Mouse (Mus musculus): Measurements from ENCODE around the gene Wnk1. TPM values are rescaled to one million over a fixed set of nuclear protein-coding genes. Genes with fewer than 3 reads are reported as not detected.

The Wnk1 gene
- polyA plus RNA-seq, 1 experiment, result 252 TPM

DNA sequence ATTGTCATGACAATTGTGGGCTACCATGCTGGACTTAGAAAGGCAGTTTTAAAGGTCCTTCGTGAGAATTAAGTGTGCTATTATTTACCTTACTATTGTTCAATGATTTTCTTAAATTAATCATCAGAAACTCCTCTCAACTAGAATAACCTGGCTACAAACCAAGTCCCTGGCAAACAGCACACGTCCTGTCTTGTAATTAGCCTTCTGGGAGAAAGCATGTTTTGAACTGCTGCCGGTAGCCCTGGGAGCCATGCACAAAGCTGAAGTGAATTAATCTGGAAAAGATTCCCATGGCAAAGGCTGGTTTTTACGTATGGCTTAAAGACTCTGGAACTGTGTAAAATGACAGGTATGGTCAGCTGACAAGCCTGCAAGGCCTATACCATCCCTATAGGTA is 6.9 kb upstream of the Wnk1 start:
- H3K4me3 ChIP-seq (ENCODE audit: insufficient read depth, low read length), result no peak overlapping the region
- no peaks in the 10 kb centered on the region for H3K4me1 ChIP-seq (ENCODE audit: control insufficient read depth, insufficient read depth, low read length)
- no peak for TF ChIP-seq CTCF (IDR thresholded peaks at IDR 0.05; ENCODE audit: borderline replicate concordance, insufficient read depth, low read length)
- TF ChIP-seq POLR2A (IDR thresholded peaks at IDR 0.05; ENCODE audit: low read depth, low read length), result no peak
- no peak overlapping the region for H3K27ac ChIP-seq (ENCODE audit: insufficient read depth, low read length)

DNA sequence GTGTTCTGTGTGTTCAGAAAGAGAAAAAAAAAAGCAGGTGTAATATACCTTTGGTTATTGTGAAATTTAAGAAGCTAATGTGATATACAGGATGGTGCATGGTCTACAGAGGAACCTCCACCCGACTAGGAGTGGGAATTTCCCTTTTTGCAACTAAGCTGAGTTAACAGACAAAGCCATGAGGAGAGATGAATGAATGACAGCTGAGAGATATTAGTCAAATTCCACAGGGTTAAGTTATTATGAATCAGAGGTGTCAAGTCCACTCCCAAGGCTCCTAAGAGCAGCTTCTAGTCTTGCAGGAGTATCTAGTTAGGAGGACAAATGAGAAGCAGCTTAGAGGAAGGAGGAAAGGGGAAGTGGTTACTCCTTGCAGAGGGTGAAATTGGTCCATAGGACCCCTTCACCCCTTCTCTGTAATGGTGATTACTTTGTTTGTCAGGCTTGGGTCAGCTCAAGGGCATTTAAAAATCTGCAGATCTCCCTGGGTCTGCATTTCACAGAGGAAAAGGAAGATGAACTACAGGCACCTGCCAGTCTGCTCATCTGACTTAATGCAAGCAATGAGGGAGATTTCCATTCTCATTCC is 4.3 kb upstream of the Wnk1 start:
- Histone ChIP-seq H3K4me3 (ENCODE audit: insufficient read depth, low read length) (no peak overlapping the region), H3K4me1 (ENCODE audit: control insufficient read depth, insufficient read depth, low read length) (no peaks in the 10 kb centered on the region), H3K27ac (ENCODE audit: insufficient read depth, low read length) (no peak overlapping the region)
- no peak for TF ChIP-seq CTCF (IDR thresholded peaks at IDR 0.05; ENCODE audit: borderline replicate concordance, insufficient read depth, low read length)
- no peak for TF ChIP-seq POLR2A (IDR thresholded peaks at IDR 0.05; ENCODE audit: low read depth, low read length)

DNA sequence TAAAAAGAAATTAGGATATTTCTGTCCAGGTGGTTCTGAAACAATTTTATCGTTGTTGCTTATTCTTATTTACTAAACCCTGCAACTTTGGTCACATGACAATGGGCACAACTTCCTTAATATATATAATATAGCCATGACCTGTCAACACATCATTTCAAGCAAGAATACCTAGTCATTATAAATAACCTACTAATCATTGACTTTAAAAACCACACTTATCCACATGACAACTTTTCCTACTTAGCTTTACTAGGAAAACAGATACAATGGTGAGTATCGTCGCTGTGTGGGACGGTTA is 2.0 kb upstream of the Wnk1 start:
- TF ChIP-seq CTCF (IDR thresholded peaks at IDR 0.05; ENCODE audit: borderline replicate concordance, insufficient read depth, low read length) (no peak), POLR2A (IDR thresholded peaks at IDR 0.05; ENCODE audit: low read depth, low read length) (no peak)
- Histone ChIP-seq H3K4me1 (ENCODE audit: control insufficient read depth, insufficient read depth, low read length) (no peaks in the 10 kb centered on the region), H3K4me3 (ENCODE audit: insufficient read depth, low read length) (no peak overlapping the region), H3K27ac (ENCODE audit: insufficient read depth, low read length) (no peak overlapping the region)

- Histone ChIP-seq H3K4me1 (ENCODE audit: control insufficient read depth, insufficient read depth, low read length) (no peaks in the 10 kb centered on the region), H3K4me3 (ENCODE audit: insufficient read depth, low read length) (peak overlapping the region; percentile 65), H3K27ac (ENCODE audit: insufficient read depth, low read length) (peak overlapping the region; percentile 88)
- TF ChIP-seq POLR2A (IDR thresholded peaks at IDR 0.05; ENCODE audit: low read depth, low read length) (peak; percentile 59; the same call in 1 of the 2 replicates), CTCF (IDR thresholded peaks at IDR 0.05; ENCODE audit: borderline replicate concordance, insufficient read depth, low read length) (no peak)
These were observed 1.4 kb upstream of the Wnk1 start for GRCm38 (mm10) chr6:120039668-120040556.

- Histone ChIP-seq H3K4me3 (ENCODE audit: insufficient read depth, low read length) (peak overlapping the region; percentile 65), H3K27ac (ENCODE audit: insufficient read depth, low read length) (peak overlapping the region; percentile 88), H3K4me1 (ENCODE audit: control insufficient read depth, insufficient read depth, low read length) (no peaks in the 10 kb centered on the region)
- TF ChIP-seq CTCF (IDR thresholded peaks at IDR 0.05; ENCODE audit: borderline replicate concordance, insufficient read depth, low read length), result no peak
- TF ChIP-seq POLR2A (IDR thresholded peaks at IDR 0.05; ENCODE audit: low read depth, low read length), result no peak
These were observed 738 bp upstream of the Wnk1 start for GRCm38 (mm10) chr6:120039256-120039563.

DNA sequence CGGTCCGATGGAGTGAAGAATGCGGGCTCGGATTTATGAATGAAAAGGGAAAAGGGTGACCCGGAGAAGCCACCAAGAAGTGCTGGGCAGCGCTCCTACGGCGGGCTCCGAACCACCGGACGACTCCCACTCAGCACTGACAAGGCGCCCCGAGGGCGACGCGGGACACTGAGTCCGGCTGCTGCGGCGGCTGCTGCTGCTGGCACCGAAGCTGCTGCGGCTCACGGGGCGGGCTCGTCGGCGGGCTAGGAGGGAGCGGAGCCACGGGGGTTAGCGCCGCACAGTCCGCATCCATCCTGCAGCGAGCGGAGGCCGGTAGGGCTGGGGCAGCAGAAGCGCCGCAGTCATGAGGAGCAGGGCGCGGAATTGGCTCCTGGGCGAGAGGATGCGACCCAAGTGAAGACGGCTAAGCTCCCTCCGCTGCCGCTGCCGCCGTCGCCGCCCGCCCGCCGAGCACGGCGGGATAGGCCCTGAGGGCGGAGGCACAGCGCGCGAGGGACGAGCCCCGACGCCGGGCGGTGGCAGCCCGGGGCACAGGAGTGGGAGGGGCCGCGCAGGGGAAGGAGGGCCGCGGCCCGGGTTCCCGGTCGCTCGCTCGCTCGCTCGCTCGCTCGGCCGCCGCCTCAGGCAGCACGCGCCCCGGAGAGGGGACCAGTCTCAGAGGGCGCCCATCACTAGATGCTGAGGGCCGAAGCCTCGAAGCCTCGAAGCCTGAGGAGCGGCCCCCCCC is 671 bp downstream of the Wnk1 start:
- no peaks in the 10 kb centered on the region for H3K4me1 ChIP-seq (ENCODE audit: control insufficient read depth, insufficient read depth, low read length)
- H3K4me3 ChIP-seq (ENCODE audit: insufficient read depth, low read length), result peak overlapping the region; percentile 73
- TF ChIP-seq CTCF (IDR thresholded peaks at IDR 0.05; ENCODE audit: borderline replicate concordance, insufficient read depth, low read length) (no peak), POLR2A (IDR thresholded peaks at IDR 0.05; ENCODE audit: low read depth, low read length) (peak; percentile 52)
- peak overlapping the region; percentile 60 for H3K27ac ChIP-seq (ENCODE audit: insufficient read depth, low read length)

DNA sequence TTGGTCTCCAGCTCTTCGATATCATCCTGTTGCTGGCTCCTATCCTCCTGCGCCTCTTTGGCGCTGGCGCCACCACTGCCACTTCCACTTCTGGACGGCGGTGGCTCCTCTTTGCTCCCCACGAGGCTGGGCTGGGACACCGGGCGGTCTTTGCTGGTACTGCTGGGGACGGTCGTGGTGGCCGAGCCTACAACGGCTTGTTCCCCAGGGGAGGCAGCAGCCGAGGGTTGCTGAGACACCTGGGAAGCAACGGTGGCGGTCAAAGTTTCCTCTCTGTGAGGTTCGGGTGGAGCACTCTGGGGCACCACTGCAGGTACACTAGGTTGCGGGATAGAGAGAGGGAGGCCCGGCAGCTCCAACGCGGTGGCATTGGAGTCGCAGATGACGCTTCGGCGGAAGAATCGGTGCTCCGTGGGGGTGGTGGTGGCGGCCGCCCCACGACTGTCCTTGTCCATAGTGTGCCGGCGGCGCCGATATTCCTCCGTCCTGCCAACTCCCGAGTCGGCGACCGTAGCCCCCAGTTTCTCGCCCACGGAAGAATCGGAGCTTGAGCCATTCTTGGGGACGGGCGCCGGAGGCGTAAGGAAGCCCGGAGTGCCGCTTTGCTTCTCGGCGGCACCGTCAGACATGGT is 1.4 kb downstream of the Wnk1 start:
- peak overlapping the region; percentile 73 for H3K4me3 ChIP-seq (ENCODE audit: insufficient read depth, low read length)
- peak overlapping the region; percentile 60; the same call in 1 of the 2 replicates for H3K27ac ChIP-seq (ENCODE audit: insufficient read depth, low read length)
- no peaks in the 10 kb centered on the region for H3K4me1 ChIP-seq (ENCODE audit: control insufficient read depth, insufficient read depth, low read length)
- TF ChIP-seq POLR2A (IDR thresholded peaks at IDR 0.05; ENCODE audit: low read depth, low read length), result no peak
- no peak for TF ChIP-seq CTCF (IDR thresholded peaks at IDR 0.05; ENCODE audit: borderline replicate concordance, insufficient read depth, low read length)

GRCm38 (mm10) chr6:120024577-120024976 is 13.9 kb downstream of the Wnk1 start:
- no peak for TF ChIP-seq CTCF (IDR thresholded peaks at IDR 0.05; ENCODE audit: borderline replicate concordance, insufficient read depth, low read length)
- TF ChIP-seq POLR2A (IDR thresholded peaks at IDR 0.05; ENCODE audit: low read depth, low read length), result no peak
- H3K4me1 ChIP-seq (ENCODE audit: control insufficient read depth, insufficient read depth, low read length), result peaks cover 8% of the 10 kb centered on the region; the same call in 1 of the 2 replicates
- no peak overlapping the region for H3K4me3 ChIP-seq (ENCODE audit: insufficient read depth, low read length)

DNA sequence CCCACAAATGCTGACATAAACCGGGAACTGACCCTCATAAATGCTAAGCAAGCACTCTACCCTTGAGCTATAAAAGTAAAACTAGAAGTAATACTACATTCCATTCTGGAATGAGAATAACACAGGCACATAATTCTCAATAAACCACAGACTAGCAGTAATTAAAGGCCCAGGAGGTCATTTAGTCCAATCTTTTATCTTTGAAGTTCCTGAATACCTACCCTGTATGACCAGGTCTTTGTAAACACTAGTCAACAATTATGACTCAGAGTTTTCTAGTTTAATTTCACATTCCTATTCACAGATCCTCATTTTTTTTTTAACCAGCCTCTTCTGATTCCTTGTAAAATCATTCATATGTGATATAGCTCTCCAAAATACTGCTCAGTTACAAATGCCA is 14.7 kb downstream of the Wnk1 start:
- TF ChIP-seq POLR2A (IDR thresholded peaks at IDR 0.05; ENCODE audit: low read depth, low read length) (no peak), CTCF (IDR thresholded peaks at IDR 0.05; ENCODE audit: borderline replicate concordance, insufficient read depth, low read length) (no peak)
- Histone ChIP-seq H3K27ac (ENCODE audit: insufficient read depth, low read length) (no peak overlapping the region), H3K4me3 (ENCODE audit: insufficient read depth, low read length) (no peak overlapping the region), H3K4me1 (ENCODE audit: control insufficient read depth, insufficient read depth, low read length) (peaks cover 8% of the 10 kb centered on the region)

More at GRCm38 (mm10) chr6:120024577-120024976, 13.9 kb downstream of the Wnk1 start:
- H3K27ac ChIP-seq (ENCODE audit: insufficient read depth, low read length), result no peak overlapping the region
